Mouse (Mus musculus) spleen, adult 2 months (tissue): ENCODE results near the gene Rhoa. TPM values are rescaled to one million over a fixed set of nuclear protein-coding genes. Genes with fewer than 3 reads are reported as not detected.

Experiments
- DNase-seq, 2 experiments: peaks; one replicate each; pipeline versions ENCODE4 v3.0.0 to v3.0.0-alpha.2; 2012 to 2021; ENCODE audit warnings: low spot score in 2 of 2, low read depth in 1 of 2
- H3K27ac ChIP-seq: fragments of 200-500 bp; 2 replicates; pipeline ENCODE4 v1.5.1; 2012; ENCODE audit warnings: low read length, inconsistent platforms; ENCODE audit not compliant: insufficient read depth
- H3K27me3 ChIP-seq: fragments of 200-500 bp; 2 replicates; pipeline ENCODE4 v1.6.1; 2012; ENCODE audit warnings: mild to moderate bottlenecking, moderate library complexity, low read length, inconsistent platforms; ENCODE audit not compliant: control insufficient read depth, insufficient read depth
- H3K36me3 ChIP-seq: fragments of 200-500 bp; 2 replicates; pipeline ENCODE4 v1.6.1; 2012; ENCODE audit warnings: mild to moderate bottlenecking, low read length, inconsistent platforms; ENCODE audit not compliant: control insufficient read depth, insufficient read depth
- H3K4me1 ChIP-seq: fragments of 200-500 bp; 2 replicates; pipeline ENCODE4 v1.6.1; 2011; ENCODE audit warnings: inconsistent platforms; ENCODE audit not compliant: control insufficient read depth, insufficient read depth, insufficient read length
- H3K4me3 ChIP-seq: fragments of 200-500 bp; 2 replicates; pipeline ENCODE4 v1.5.1; 2011; ENCODE audit warnings: mild to moderate bottlenecking, inconsistent platforms; ENCODE audit not compliant: insufficient read depth, insufficient read length; ENCODE audit errors: extremely low read depth
- CTCF ChIP-seq: fragments of 200-500 bp; IDR thresholded peaks from 2 replicates; pipeline ENCODE4 v1.5.1; 2011; ENCODE audit warnings: mild to moderate bottlenecking, inconsistent platforms; ENCODE audit not compliant: insufficient read depth, insufficient read length, insufficient replicate concordance; ENCODE audit errors: extremely low read depth
- POLR2A ChIP-seq: fragments of 200-500 bp; IDR thresholded peaks from 2 replicates; pipeline ENCODE4 v1.6.1; 2011; ENCODE audit warnings: low read depth, low read length, inconsistent platforms
- WGBS: fragments of 180-500 bp; shearing (Covaris S2); methylation state at CpG from one replicate; pipeline ENCODE4 v1.1.7; 2018; 5-methylcytosine and 5-hydroxymethylcytosine counted together
- polyA plus RNA-seq: library from polyadenylated mRNA; depleted of rRNA; stranded (reverse); fragments of >200 nt; gene quantifications from 2 replicates; pipeline ENCODE4 v1.2.3, GENCODE M21; 2012; rRNA removed

Gene Rhoa
- polyA plus RNA-seq, 1 experiment: 90.3 TPM

GRCm38 (mm10) chr9:108381382-108381781, 75.5 kb downstream of the Rhoa start:
- no peak for TF ChIP-seq POLR2A
- TF ChIP-seq CTCF: no peak
- no peak for DNase-seq
- WGBS: 97% methylated on average over 9 of the region's 9 CpGs
- Histone ChIP-seq H3K36me3 (peaks cover 74% of the 10 kb centered on the region), H3K4me1 (no peaks in the 10 kb centered on the region), H3K4me3 (no peak overlapping the region), H3K27me3 (no peaks in the 10 kb centered on the region), H3K27ac (no peak overlapping the region)

- 91% methylated on average over 7 of the region's 7 CpGs for WGBS
- Histone ChIP-seq H3K27me3 (no peaks in the 10 kb centered on the region), H3K4me1 (no peaks in the 10 kb centered on the region), H3K27ac (no peak overlapping the region), H3K4me3 (no peak overlapping the region), H3K36me3 (peaks cover 69% of the 10 kb centered on the region)
- TF ChIP-seq POLR2A: no peak
- no peak for TF ChIP-seq CTCF
- no peak for DNase-seq
Observed at GRCm38 (mm10) chr9:108385006-108385405, 79.1 kb downstream of the Rhoa start.

GRCm38 (mm10) chr9:108386816-108387215, 80.9 kb downstream of the Rhoa start:
- H3K4me3 ChIP-seq: no peak overlapping the region
- H3K36me3 ChIP-seq: peaks cover 72% of the 10 kb centered on the region
- WGBS: 96% methylated on average over 4 of the region's 4 CpGs

More at GRCm38 (mm10) chr9:108386816-108387215, 80.9 kb downstream of the Rhoa start:
- H3K4me1 ChIP-seq: no peaks in the 10 kb centered on the region
- H3K27ac ChIP-seq: no peak overlapping the region
- TF ChIP-seq POLR2A: no peak
- TF ChIP-seq CTCF: no peak
- no peaks in the 10 kb centered on the region for H3K27me3 ChIP-seq
- DNase-seq: no peak

Other genes with a start within 250 kb of the Rhoa start
- gene Mst1, start 225.7 kb upstream of the Rhoa start, polyA plus RNA-seq: 1.5 and 1.6 TPM in 2 replicates
- 213 and 224 TPM in 2 replicates for gene Rnf123, start 222.8 kb upstream of the Rhoa start, polyA plus RNA-seq
- gene Apeh, start 211.5 kb upstream of the Rhoa start, polyA plus RNA-seq: 136 and 157 TPM in 2 replicates
- 0.57 and 0.67 TPM in 2 replicates for gene Bsn, start 115.7 kb upstream of the Rhoa start, polyA plus RNA-seq
- 15.5 and 17.2 TPM in 2 replicates for gene Dag1, start 42.2 kb upstream of the Rhoa start, polyA plus RNA-seq
- gene Nicn1, start 15.7 kb upstream of the Rhoa start, polyA plus RNA-seq: 4.2 and 4.6 TPM in 2 replicates
- 1.7 and 3.1 TPM in 2 replicates for gene Amt, start 9.3 kb upstream of the Rhoa start, polyA plus RNA-seq
- 17.9 and 19.7 TPM in 2 replicates for gene Tcta, start within 50 bp of the Rhoa start, polyA plus RNA-seq
- 2,084 and 2,100 TPM in 2 replicates for gene Gpx1, start 32.8 kb downstream of the Rhoa start, polyA plus RNA-seq
- gene Usp4, start 41.7 kb downstream of the Rhoa start, polyA plus RNA-seq: 63.2 and 68.6 TPM in 2 replicates
- 0.49 and 0.63 TPM in 2 replicates for gene 1700102P08Rik, start 86.7 kb downstream of the Rhoa start, polyA plus RNA-seq
- 0.05 TPM in 1 of 2 replicates, not detected in the other for gene Ccdc36, start 122.4 kb downstream of the Rhoa start, polyA plus RNA-seq
- gene BC048562, start 130.4 kb downstream of the Rhoa start, polyA plus RNA-seq: not detected in 2 replicates
- 16.5 and 21.3 TPM in 2 replicates for gene Ccdc71, start 154.4 kb downstream of the Rhoa start, polyA plus RNA-seq
- 22.2 and 23.7 TPM in 2 replicates for gene Klhdc8b, start 155.5 kb downstream of the Rhoa start, polyA plus RNA-seq
- gene Lamb2, start 173.6 kb downstream of the Rhoa start, polyA plus RNA-seq: 40.5 and 41.9 TPM in 2 replicates
- gene Usp19, start 184.5 kb downstream of the Rhoa start, polyA plus RNA-seq: 133 and 138 TPM in 2 replicates
- gene Qars, start 201.6 kb downstream of the Rhoa start, polyA plus RNA-seq: 170 and 211 TPM in 2 replicates
- 76.7 and 102 TPM in 2 replicates for gene Qrich1, start 210.7 kb downstream of the Rhoa start, polyA plus RNA-seq